Mouse (Mus musculus) megakaryocyte, embryonic 14.5 days (primary cell): ENCODE results near the gene Olfr467.
"Not testable (repeated sequence)": the region's sequence is repeated elsewhere in the genome, so short reads cannot be mapped to it uniquely, and the experiment has no call there.

Experiments used
- FLI1 ChIP-seq: IDR thresholded peaks from 2 replicates; pipeline ENCODE4 v1.6.1; 2012; ENCODE audit warnings: low read length, inconsistent platforms, mixed read lengths
- GATA1 ChIP-seq: IDR thresholded peaks from 3 replicates; pipeline ENCODE4 v1.6.1; 2012; ENCODE audit warnings: mixed read lengths, low read length, inconsistent platforms, borderline replicate concordance

- not testable (repeated sequence) for TF ChIP-seq GATA1, FLI1
Measured at GRCm38 (mm10) chr7:107823867-107824266, 11.8 kb downstream of the Olfr467 start.
